Mouse (Mus musculus) forebrain, embryonic 11.5 days (tissue): ENCODE results near the gene Htra1. TPM values are rescaled to one million over a fixed set of nuclear protein-coding genes. Genes with fewer than 3 reads are reported as not detected.

ENCODE experiments used
- ATAC-seq: fragments of 200-750 bp; cut with Nextera tagmentation; replicated peaks from 2 replicates; pipeline ENCODE4 v1.8.0; 2017; ENCODE audit warnings: moderate TSS enrichment; ENCODE audit not compliant: low FRiP score
- DNase-seq: peaks from one replicate; pipeline ENCODE4 v3.0.0-alpha.2; 2017; ENCODE audit warnings: low spot score
- H3K27ac ChIP-seq: fragments of 300-500 bp; sonication (generic); 2 replicates; pipeline ENCODE4 v1.5.1; 2014; ENCODE audit warnings: low read depth, low read length
- H3K27me3 ChIP-seq: fragments of 300-500 bp; sonication (generic); 2 replicates; pipeline ENCODE4 v1.6.1; 2014; ENCODE audit warnings: mild to moderate bottlenecking, low read length, mixed read lengths; ENCODE audit not compliant: control insufficient read depth, insufficient read depth
- H3K36me3 ChIP-seq: fragments of 300-500 bp; sonication (generic); 2 replicates; pipeline ENCODE4 v1.6.1; 2014; ENCODE audit warnings: mild to moderate bottlenecking, low read length, moderate library complexity, mixed read lengths; ENCODE audit not compliant: control insufficient read depth, insufficient read depth
- H3K4me1 ChIP-seq: fragments of 300-500 bp; sonication (generic); replicated peaks from 2 replicates; pipeline ENCODE4 v1.6.1; 2014; ENCODE audit warnings: low read length, mixed read lengths; ENCODE audit not compliant: control insufficient read depth, insufficient read depth
- H3K4me2 ChIP-seq: fragments of 300-500 bp; sonication (generic); 2 replicates; pipeline ENCODE4 v1.6.1; 2014; ENCODE audit warnings: low read depth, mild to moderate bottlenecking, low read length, moderate library complexity, mixed read lengths; ENCODE audit not compliant: severe bottlenecking
- H3K4me3 ChIP-seq: fragments of 300-500 bp; sonication (generic); 2 replicates; pipeline ENCODE4 v1.5.1; 2014; ENCODE audit warnings: low read depth, low read length
- H3K9ac ChIP-seq: fragments of 300-500 bp; sonication (generic); 2 replicates; pipeline ENCODE4 v1.6.1; 2014; ENCODE audit warnings: low read length
- H3K9me3 ChIP-seq: fragments of 300-500 bp; sonication (generic); 2 replicates; pipeline ENCODE4 v1.6.1; 2016; ENCODE audit warnings: low read length, mixed read lengths; ENCODE audit not compliant: control insufficient read depth
- WGBS: fragments of 180-500 bp; shearing (Covaris S2); extraction: QIAGEN DNeasy Blood & Tissue Kit; methylation state at CpG from one replicate; pipeline ENCODE4 v1.1.7; 2014; 5-methylcytosine and 5-hydroxymethylcytosine counted together
- polyA plus RNA-seq: library from polyadenylated mRNA; unstranded; fragments of >200 nt; fragmentation: Nextera tagmentation; extraction: Ambion mirVana; gene quantifications from 2 replicates; pipeline ENCODE4 v1.2.1, GENCODE M21; 2014

Gene Htra1
- polyA plus RNA-seq, 1 experiment from 2014 or later = 4.2 TPM

- Histone ChIP-seq H3K27ac (no peak overlapping the region), H3K9me3 (no peaks in the 10 kb centered on the region), H3K4me2 (no peak overlapping the region), H3K4me1 (no peaks in the 10 kb centered on the region; the same call in 1 of the 2 replicates), H3K36me3 (no peaks in the 10 kb centered on the region), H3K9ac (no peak overlapping the region), H3K27me3 (no peaks in the 10 kb centered on the region), H3K4me3 (no peak overlapping the region)
- no peak for DNase-seq
- no peak for ATAC-seq
- 66% methylated on average over 4 of the region's 4 CpGs for WGBS
Observed at GRCm38 (mm10) chr7:130965909-130966365, 30.0 kb downstream of the Htra1 start.

GRCm38 (mm10) chr7:130966451-130966850 lies 30.5 kb downstream of the Htra1 start:
- 74% methylated on average over 5 of the region's 5 CpGs for WGBS
- Histone ChIP-seq H3K4me3 (no peak overlapping the region), H3K9ac (no peak overlapping the region), H3K9me3 (no peaks in the 10 kb centered on the region), H3K4me1 (no peaks in the 10 kb centered on the region; the same call in 1 of the 2 replicates), H3K27me3 (no peaks in the 10 kb centered on the region), H3K36me3 (no peaks in the 10 kb centered on the region), H3K4me2 (no peak overlapping the region), H3K27ac (no peak overlapping the region)
- DNase-seq (no peak), ATAC-seq (no peak)

- Histone ChIP-seq H3K27me3 (no peaks in the 10 kb centered on the region), H3K4me3 (no peak overlapping the region), H3K4me2 (no peak overlapping the region), H3K36me3 (no peaks in the 10 kb centered on the region), H3K9ac (no peak overlapping the region), H3K4me1 (no peaks in the 10 kb centered on the region; the same call in 1 of the 2 replicates), H3K9me3 (no peaks in the 10 kb centered on the region), H3K27ac (no peak overlapping the region)
- 86% methylated on average over 6 of the region's 6 CpGs for WGBS
- ATAC-seq (no peak), DNase-seq (no peak)
Observed at GRCm38 (mm10) chr7:130966876-130967275, 31.0 kb downstream of the Htra1 start.

- 88% methylated on average over 6 of the region's 6 CpGs for WGBS
- H3K4me2 ChIP-seq = no peak overlapping the region
- DNase-seq (no peak), ATAC-seq (no peak)
- H3K9me3 ChIP-seq = no peaks in the 10 kb centered on the region
- no peak overlapping the region for H3K27ac ChIP-seq
- no peak overlapping the region for H3K9ac ChIP-seq
- H3K36me3 ChIP-seq = no peaks in the 10 kb centered on the region
- no peak overlapping the region for H3K4me3 ChIP-seq
- no peaks in the 10 kb centered on the region for H3K27me3 ChIP-seq
- H3K4me1 ChIP-seq = no peaks in the 10 kb centered on the region; the same call in 1 of the 2 replicates
Observed at GRCm38 (mm10) chr7:130967901-130968300, 32.0 kb downstream of the Htra1 start.

- no peaks in the 10 kb centered on the region for H3K9me3 ChIP-seq
- ATAC-seq = no peak
- DNase-seq = no peak
- 75% methylated on average over 7 of the region's 7 CpGs for WGBS
- H3K27ac ChIP-seq = no peak overlapping the region
- H3K4me2 ChIP-seq = no peak overlapping the region
- no peak overlapping the region for H3K9ac ChIP-seq
- no peaks in the 10 kb centered on the region for H3K36me3 ChIP-seq
- H3K4me3 ChIP-seq = no peak overlapping the region
- H3K27me3 ChIP-seq = no peaks in the 10 kb centered on the region
- no peaks in the 10 kb centered on the region; the same call in 1 of the 2 replicates for H3K4me1 ChIP-seq
Observed at GRCm38 (mm10) chr7:130968537-130968936, 32.6 kb downstream of the Htra1 start.

- 88% methylated on average over 5 of the region's 5 CpGs for WGBS
- H3K4me2 ChIP-seq = no peak overlapping the region
- H3K27ac ChIP-seq = no peak overlapping the region
- no peaks in the 10 kb centered on the region; the same call in 1 of the 2 replicates for H3K4me1 ChIP-seq
- no peak overlapping the region for H3K9ac ChIP-seq
- ATAC-seq = no peak
- H3K36me3 ChIP-seq = no peaks in the 10 kb centered on the region
- no peaks in the 10 kb centered on the region for H3K27me3 ChIP-seq
- DNase-seq = no peak
- no peaks in the 10 kb centered on the region for H3K9me3 ChIP-seq
- no peak overlapping the region for H3K4me3 ChIP-seq
Observed at GRCm38 (mm10) chr7:130969076-130969475, 33.2 kb downstream of the Htra1 start.

GRCm38 (mm10) chr7:130969507-130969906 lies 33.6 kb downstream of the Htra1 start:
- H3K4me1 ChIP-seq = no peaks in the 10 kb centered on the region; the same call in 1 of the 2 replicates
- no peak overlapping the region for H3K27ac ChIP-seq
- H3K4me2 ChIP-seq = no peak overlapping the region
- no peak overlapping the region for H3K9ac ChIP-seq
- no peak for ATAC-seq
- no peak for DNase-seq
- no peak overlapping the region for H3K4me3 ChIP-seq
- no peaks in the 10 kb centered on the region for H3K27me3 ChIP-seq
- no peaks in the 10 kb centered on the region for H3K36me3 ChIP-seq
- WGBS = 72% methylated on average over 3 of the region's 3 CpGs
- H3K9me3 ChIP-seq = no peaks in the 10 kb centered on the region

GRCm38 (mm10) chr7:130972767-130973166 lies 36.9 kb downstream of the Htra1 start:
- WGBS = 91% methylated on average over 9 of the region's 9 CpGs
- no peaks in the 10 kb centered on the region for H3K9me3 ChIP-seq
- no peak overlapping the region for H3K4me2 ChIP-seq
- H3K27me3 ChIP-seq = no peaks in the 10 kb centered on the region
- ATAC-seq (no peak), DNase-seq (no peak)
- H3K27ac ChIP-seq = no peak overlapping the region
- no peaks in the 10 kb centered on the region for H3K36me3 ChIP-seq
- no peak overlapping the region for H3K4me3 ChIP-seq
- no peak overlapping the region for H3K9ac ChIP-seq
- no peaks in the 10 kb centered on the region for H3K4me1 ChIP-seq

- DNase-seq (no peak), ATAC-seq (no peak)
- no peak overlapping the region for H3K4me3 ChIP-seq
- H3K27ac ChIP-seq = no peak overlapping the region
- no peak overlapping the region for H3K9ac ChIP-seq
- no peaks in the 10 kb centered on the region for H3K36me3 ChIP-seq
- H3K4me2 ChIP-seq = no peak overlapping the region
- H3K4me1 ChIP-seq = no peaks in the 10 kb centered on the region
- H3K9me3 ChIP-seq = no peaks in the 10 kb centered on the region
- H3K27me3 ChIP-seq = no peaks in the 10 kb centered on the region
- WGBS = 63% methylated on average over 13 of the region's 13 CpGs
Observed at GRCm38 (mm10) chr7:130976305-130976935, 40.5 kb downstream of the Htra1 start.
